Mouse (Mus musculus): ENCODE data around the gene Igflr1. TPM values are rescaled to one million over a fixed set of nuclear protein-coding genes. Genes with fewer than 3 reads are reported as not detected.

Igflr1 gene
- 1 to 10 TPM; 2.0 to 5.9 TPM for total RNA-seq (2023)

GRCm38 (mm10) chr7:30564970-30565571 is at the start of gene Igflr1:
Igflr1 (plus strand) TSS chr7:30565427.

DNA sequence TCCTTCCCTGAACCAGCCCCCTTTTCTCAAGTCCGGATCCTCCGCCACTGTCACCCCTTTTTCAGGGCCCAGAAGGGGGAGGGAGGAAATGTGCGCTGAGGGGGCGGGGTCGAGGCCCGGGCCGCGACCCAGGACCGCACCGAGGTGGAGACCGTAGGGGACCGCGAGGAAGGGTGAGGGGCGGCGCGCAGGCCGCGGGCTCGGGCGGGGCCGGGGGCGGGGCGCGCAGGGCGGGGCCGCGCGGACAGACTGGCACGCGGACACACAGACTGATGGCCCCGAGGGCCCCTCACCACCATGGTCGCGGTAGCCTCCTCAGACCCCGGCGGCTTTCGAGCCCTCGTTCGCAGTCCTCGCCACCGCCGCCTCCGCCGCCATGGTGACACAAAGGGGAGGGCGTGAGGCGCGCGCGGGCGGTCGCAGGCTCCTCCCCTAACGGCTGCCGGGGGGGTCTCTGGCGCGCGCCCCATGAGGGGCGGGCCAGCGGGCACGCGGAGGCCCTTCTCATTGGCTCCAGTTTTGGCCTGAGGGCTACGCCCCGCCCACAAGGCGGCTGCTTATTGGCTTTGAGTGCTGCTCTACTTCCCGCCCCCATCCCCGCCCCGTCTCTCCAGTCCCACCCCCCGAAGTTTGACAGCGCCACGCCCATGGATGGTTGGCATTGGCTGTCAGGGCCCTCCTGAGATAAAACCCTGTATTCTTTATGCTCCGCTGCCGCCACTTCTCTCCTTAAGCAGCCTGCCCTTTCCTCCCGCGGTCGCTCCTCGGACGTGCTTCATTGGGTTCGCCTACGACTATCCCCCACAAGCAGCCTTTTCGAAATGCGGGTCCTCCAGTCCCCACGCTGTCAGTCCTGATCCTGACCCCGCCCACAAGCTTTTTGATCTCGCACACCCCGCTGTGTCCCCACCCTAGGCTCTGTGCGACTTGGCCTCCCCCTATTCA is 30.3 kb upstream of the Igflr1 start, which contains the start of gene Arhgap33:
Gene Arhgap33, minus strand, starts transcription at position 428 of the 945 bp plus-strand sequence.

GRCm38 (mm10) chr7:30552102-30553020 is 12.9 kb upstream of the Igflr1 start, which contains the start of the genes Hspb6 and Proser3:
Hspb6 (plus strand) TSS chr7:30552178.
Proser3 (minus strand) TSS chr7:30552299.

DNA sequence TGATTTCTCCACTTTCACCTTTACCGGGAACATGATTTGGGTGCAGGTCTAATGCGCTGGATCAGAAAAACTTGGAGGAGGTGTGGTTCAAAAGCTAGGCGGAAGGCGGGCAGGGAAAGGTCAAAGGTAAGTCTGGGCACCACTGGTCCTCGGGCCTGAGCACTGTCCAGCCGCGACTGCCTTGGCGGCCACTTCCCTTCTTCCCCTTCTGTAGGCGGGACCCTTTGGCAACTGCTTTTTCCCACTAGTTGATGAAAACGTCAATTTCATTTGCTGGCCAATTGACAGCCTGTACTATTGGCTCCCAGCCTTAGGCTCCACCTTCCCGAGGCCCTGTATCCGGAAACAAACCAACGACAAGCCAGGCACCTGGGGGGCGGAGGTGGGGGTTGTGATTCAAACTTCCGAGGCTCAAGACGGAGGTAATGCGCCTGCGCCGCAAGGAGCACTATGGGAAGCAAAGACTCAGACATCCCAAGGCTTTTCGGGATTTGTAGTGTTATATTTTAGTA is 5.7 kb upstream of the Igflr1 start, which contains the start of gene Lin37:
Gene Lin37, minus strand, starts transcription at position 396 of the 512 bp plus-strand sequence.

DNA sequence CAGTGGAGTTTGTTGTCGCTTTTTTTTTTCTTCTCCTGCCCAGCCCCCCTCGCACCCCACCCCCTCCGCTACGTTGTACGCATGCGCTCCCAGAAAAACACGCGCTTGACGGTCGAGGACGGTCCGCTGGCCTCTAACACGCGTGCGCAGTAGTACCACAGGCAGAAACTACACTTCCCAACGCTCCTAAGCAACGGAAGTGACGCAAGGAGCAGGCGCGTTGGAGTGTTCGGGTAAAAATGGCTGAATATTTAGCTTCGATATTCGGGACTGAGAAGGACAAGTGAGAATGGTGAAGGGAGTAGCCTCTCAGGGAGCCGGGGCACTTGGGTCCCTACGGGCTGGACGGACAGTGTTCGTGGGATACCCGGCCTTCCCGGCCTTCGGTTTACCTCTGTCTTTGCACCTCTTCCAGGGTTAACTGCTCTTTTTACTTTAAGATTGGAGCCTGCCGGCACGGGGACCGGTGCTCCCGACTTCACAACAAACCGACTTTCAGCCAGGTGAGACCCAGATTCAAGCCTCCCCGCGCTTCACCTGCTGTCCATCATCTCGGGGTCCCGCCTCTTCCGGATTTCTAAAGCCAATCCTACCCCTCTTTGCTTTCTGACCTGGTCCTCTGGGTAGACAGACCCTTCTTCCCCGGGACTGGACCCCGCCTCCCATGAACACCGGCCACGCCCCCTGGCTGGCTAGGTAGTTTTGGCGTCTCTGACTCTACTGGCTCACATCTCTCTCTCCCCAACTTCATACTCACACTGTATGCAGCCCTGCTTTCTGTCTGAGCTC is 1.9 kb upstream of the Igflr1 start, which contains the start of the genes U2af1l4, Gm49396 and Psenen:
Gene U2af1l4, plus strand, starts transcription at position 185 of the 789 bp plus-strand sequence.
Gene Gm49396, plus strand, starts transcription at position 228 of the 789 bp plus-strand sequence.
Gene Psenen, minus strand, starts transcription at position 511 of the 789 bp plus-strand sequence.

DNA sequence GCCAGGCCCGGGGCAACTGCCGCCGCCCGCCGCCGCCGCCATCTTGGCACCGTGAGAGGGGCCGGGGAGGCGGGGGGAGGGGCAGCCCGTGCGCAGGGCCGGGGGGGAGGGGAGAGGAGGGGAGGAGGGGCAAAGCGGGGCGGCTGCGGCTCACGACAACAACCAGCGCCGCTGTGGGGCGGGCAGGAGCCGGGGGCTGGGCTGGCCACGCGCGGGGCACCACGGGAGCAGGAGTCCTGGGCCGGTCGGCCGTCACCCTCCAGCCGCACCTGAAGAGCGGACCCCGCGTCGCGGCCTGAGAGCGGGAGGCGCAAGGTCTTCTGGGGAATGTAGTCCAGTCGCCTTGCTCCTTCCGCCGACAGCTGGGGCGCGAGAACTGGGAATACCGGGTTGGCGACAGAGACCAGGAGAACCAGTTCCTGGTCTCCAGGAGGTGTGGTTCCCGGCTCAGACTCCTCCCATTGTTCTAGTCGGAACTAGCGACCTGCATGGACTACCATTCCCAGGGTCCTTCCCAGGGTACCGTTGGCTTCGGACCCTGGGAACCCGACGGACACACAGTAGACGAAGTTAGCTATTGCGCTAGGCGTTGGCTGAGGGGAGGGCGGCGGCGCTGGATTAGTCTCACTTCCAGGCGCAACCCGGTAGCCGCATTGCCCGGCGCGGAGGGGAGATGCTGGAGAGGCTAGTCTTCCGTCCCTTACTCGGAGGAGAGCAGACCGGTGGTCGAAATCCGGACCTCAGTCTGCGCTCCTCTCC is 23.6 kb downstream of the Igflr1 start, which contains the start of gene Kmt2b:
Gene Kmt2b, minus strand, starts transcription at position 51 of the 759 bp plus-strand sequence.

GRCm38 (mm10) chr7:30598786-30599185 is 33.6 kb downstream of the Igflr1 start, which contains the start of gene Zbtb32:
Zbtb32 (minus strand) TSS chr7:30598909.

DNA sequence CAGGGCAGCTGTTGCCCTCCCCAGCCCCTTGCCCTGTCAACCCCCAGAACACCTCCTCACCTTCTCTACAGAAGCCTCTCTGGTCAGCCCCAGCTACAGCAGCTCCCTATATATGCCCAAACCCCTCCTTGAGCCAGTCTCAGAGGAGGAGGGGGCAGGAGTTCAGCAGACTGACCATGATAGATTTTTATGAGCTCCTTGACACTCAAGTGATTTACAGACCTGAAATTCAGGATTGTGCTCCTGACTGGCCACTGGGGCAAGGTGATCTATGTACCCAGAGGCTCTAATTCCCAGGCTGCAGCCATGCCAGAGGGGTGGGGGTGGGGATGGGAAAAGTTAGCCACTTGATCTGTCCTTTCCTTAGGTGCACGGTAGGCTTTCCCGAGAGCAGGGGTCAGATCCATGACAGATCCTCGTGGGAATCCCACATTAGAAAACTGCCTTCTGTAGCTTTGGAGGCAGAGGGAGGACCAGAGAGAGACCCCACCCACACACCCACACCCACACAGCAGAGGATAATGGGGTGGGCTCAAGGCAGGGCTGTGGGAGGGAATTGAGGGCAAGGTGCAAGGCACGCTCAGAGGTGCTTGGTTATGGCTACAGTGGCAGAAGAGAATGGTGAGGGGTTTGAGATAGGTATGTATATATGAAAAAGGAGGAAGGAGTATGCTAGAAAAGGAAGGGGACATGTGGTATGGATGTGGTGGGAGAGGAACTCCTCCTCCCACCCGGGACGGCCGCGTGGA is 47.6 kb downstream of the Igflr1 start, which contains the start of gene Upk1a:
Gene Upk1a, minus strand, starts transcription at position 194 of the 749 bp plus-strand sequence.

Other genes starting within 250 kb of the Igflr1 start
- gene E130208F15Rik, start 243.7 kb upstream of the Igflr1 start, total RNA-seq (2023): 1 to 10 TPM; 3.8 to 4.6 TPM
- gene Sdhaf1, start 241.5 kb upstream of the Igflr1 start, total RNA-seq (2023): 10 to 100 TPM; 15.3 to 15.4 TPM
- gene Lrfn3, start 202.7 kb upstream of the Igflr1 start, total RNA-seq (2023): under 1 TPM in 1 of 2 experiments, not detected in 1; 0.21 TPM
- 1,000 to 10,000 TPM; 2,439 to 2,603 TPM for gene Tyrobp, start 151.7 kb upstream of the Igflr1 start, total RNA-seq (2023)
- gene Hcst, start 145.6 kb upstream of the Igflr1 start, total RNA-seq (2023): 10 to 100 TPM; 45.6 to 46.9 TPM
- 100 to 1,000 TPM; 116 to 140 TPM for gene Nfkbid, start 143.7 kb upstream of the Igflr1 start, total RNA-seq (2023)
- gene Aplp1, start 119.9 kb upstream of the Igflr1 start, total RNA-seq (2023): 1 to 10 TPM in 1 of 2 experiments, under 1 TPM in 1; 0.81 to 1.6 TPM
- gene Kirrel2, start 107.7 kb upstream of the Igflr1 start, total RNA-seq (2023): not detected
- gene Nphs1, start 107.1 kb upstream of the Igflr1 start, total RNA-seq (2023): not detected
- not detected for gene Prodh2, start 71.8 kb upstream of the Igflr1 start, total RNA-seq (2023)
- gene Arhgap33, start 30.4 kb upstream of the Igflr1 start, total RNA-seq (2023): 1 to 10 TPM; 1.3 to 2.7 TPM
- 1 to 10 TPM; 2.1 to 3.2 TPM for gene Hspb6, start 13.2 kb upstream of the Igflr1 start, total RNA-seq (2023)
- 10 to 100 TPM in 1 of 2 experiments, 1 to 10 TPM in 1; 5.3 to 10.2 TPM for gene Proser3, start 13.1 kb upstream of the Igflr1 start, total RNA-seq (2023)
- gene Lin37, start 5.6 kb upstream of the Igflr1 start, total RNA-seq (2023): 10 to 100 TPM; 31.9 to 38.0 TPM
- 10 to 100 TPM; 66.5 to 69.1 TPM for gene U2af1l4, start 2.1 kb upstream of the Igflr1 start, total RNA-seq (2023)
- gene Gm49396, start 2.1 kb upstream of the Igflr1 start, total RNA-seq (2023): 1 to 10 TPM; 7.5 to 7.7 TPM
- 100 to 1,000 TPM; 138 to 143 TPM for gene Psenen, start 1.8 kb upstream of the Igflr1 start, total RNA-seq (2023)
- gene Kmt2b, start 23.3 kb downstream of the Igflr1 start, total RNA-seq (2023): 10 to 100 TPM; 68.9 to 78.9 TPM
- gene Zbtb32, start 33.5 kb downstream of the Igflr1 start, total RNA-seq (2023): 1 to 10 TPM in 1 of 2 experiments, under 1 TPM in 1; 0.66 to 3.2 TPM
- not detected for gene Upk1a, start 47.4 kb downstream of the Igflr1 start, total RNA-seq (2023)
- gene Cox6b1, start 60.7 kb downstream of the Igflr1 start, total RNA-seq (2023): 100 to 1,000 TPM; 279 to 306 TPM
- not detected for gene Etv2, start 70.4 kb downstream of the Igflr1 start, total RNA-seq (2023)
- gene Rbm42, start 84.9 kb downstream of the Igflr1 start, total RNA-seq (2023): 100 to 1,000 TPM in 1 of 2 experiments, 10 to 100 TPM in 1; 92.9 to 103 TPM
- 10 to 100 TPM in 1 of 2 experiments, 1 to 10 TPM in 1; 9.9 to 12.1 TPM for gene Haus5, start 99.6 kb downstream of the Igflr1 start, total RNA-seq (2023)
- gene Pmis2, start 106.2 kb downstream of the Igflr1 start, total RNA-seq (2023): not detected
- not detected for gene 2200002J24Rik, start 133.5 kb downstream of the Igflr1 start, total RNA-seq (2023)
- not detected for gene Atp4a, start 146.8 kb downstream of the Igflr1 start, total RNA-seq (2023)
- 10 to 100 TPM; 51.6 to 63.4 TPM for gene Tmem147, start 164.1 kb downstream of the Igflr1 start, total RNA-seq (2023)
- gene Gapdhs, start 178.3 kb downstream of the Igflr1 start, total RNA-seq (2023): not detected
- 1 to 10 TPM; 2.8 to 3.8 TPM for gene Sbsn, start 186.0 kb downstream of the Igflr1 start, total RNA-seq (2023)
- gene Dmkn, start 198.3 kb downstream of the Igflr1 start, total RNA-seq (2023): 1 to 10 TPM in 1 of 2 experiments, not detected in 1; 1.3 TPM
- gene Krtdap, start 222.5 kb downstream of the Igflr1 start, total RNA-seq (2023): not detected

All from monocyte, adult 59 days (primary cell).